Mouse (Mus musculus): ENCODE measurements at regions not wholly inside any gene's neighbourhood (a gene's known extent, or its start where the extent isn't known, plus 50 kb on each side); places are given as distances from the start of the nearest gene placed in this dataset.
A peak's percentile ranks its signal among the peaks of the same experiment; 100 is the strongest.

DNA sequence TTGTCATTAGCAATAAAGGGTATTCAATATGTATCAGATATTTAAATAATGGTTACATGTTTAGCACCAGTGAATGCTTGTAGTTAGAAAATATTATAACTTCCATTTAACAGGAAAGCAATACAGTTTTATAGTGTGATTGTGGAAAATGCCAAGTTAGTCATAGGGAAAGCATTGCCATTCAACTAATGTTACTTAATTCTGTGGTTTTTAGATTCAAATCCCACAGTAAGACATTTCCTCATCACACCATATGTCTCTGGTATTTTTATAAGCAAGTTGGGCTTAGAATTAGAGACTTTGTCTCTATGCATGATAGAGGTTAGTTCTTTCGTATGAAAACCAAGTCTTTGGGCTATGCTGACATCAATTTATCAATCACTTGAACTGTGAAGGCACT lies 133.0 kb downstream of the Prr30 start:
- Histone ChIP-seq H3K4me3 (replicated peaks; ENCODE audit: low read depth, low read length) (no peak overlapping the region), H3K9ac (replicated peaks; ENCODE audit: low read length) (no peak overlapping the region), H3K9me3 (ENCODE audit: control insufficient read depth, low read length) (no peaks in the 10 kb centered on the region), H3K36me3 (ENCODE audit: control insufficient read depth, insufficient read depth, low read length) (no peaks in the 10 kb centered on the region), H3K27ac (replicated peaks; ENCODE audit: low read depth, low read length) (no peak overlapping the region), H3K4me2 (ENCODE audit: low read length) (no peak overlapping the region), H3K27me3 (ENCODE audit: control insufficient read depth, insufficient read depth, low read length) (no peaks in the 10 kb centered on the region), H3K4me1 (ENCODE audit: control insufficient read depth, insufficient read depth, low read length) (no peaks in the 10 kb centered on the region)
- DNase-seq (no peak), ATAC-seq (ENCODE audit: low FRiP score, low TSS enrichment) (no peak)
- 77% methylated on average over 1 of the region's 1 CpGs for WGBS

DNA sequence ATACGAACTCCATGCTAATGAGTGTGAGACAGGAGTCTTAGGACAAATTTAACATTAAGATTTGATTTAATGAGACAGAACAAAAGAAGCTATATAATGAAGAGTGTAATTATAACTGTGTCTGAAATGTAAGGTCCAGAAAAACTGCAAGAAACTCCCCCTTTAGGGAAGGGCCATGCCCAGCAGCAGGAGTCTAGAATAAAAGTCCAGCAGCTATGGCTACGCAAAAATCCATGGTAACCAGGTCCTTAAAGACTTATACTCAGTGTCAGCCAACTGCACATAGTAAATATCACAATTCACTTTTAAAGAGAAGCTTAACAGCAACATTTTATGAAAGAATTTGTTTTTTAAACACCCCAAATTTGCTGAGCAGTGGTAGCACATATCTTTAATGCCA lies 143.3 kb downstream of the Prr30 start:
- 89% methylated on average over 2 of the region's 2 CpGs for WGBS
- ATAC-seq (ENCODE audit: low FRiP score, low TSS enrichment) (no peak), DNase-seq (no peak)
- Histone ChIP-seq H3K4me2 (ENCODE audit: low read length) (no peak overlapping the region), H3K27ac (replicated peaks; ENCODE audit: low read depth, low read length) (no peak overlapping the region), H3K9ac (replicated peaks; ENCODE audit: low read length) (no peak overlapping the region), H3K36me3 (ENCODE audit: control insufficient read depth, insufficient read depth, low read length) (no peaks in the 10 kb centered on the region), H3K9me3 (ENCODE audit: control insufficient read depth, low read length) (no peaks in the 10 kb centered on the region), H3K4me1 (ENCODE audit: control insufficient read depth, insufficient read depth, low read length) (no peaks in the 10 kb centered on the region), H3K27me3 (ENCODE audit: control insufficient read depth, insufficient read depth, low read length) (no peaks in the 10 kb centered on the region), H3K4me3 (replicated peaks; ENCODE audit: low read depth, low read length) (no peak overlapping the region)

DNA sequence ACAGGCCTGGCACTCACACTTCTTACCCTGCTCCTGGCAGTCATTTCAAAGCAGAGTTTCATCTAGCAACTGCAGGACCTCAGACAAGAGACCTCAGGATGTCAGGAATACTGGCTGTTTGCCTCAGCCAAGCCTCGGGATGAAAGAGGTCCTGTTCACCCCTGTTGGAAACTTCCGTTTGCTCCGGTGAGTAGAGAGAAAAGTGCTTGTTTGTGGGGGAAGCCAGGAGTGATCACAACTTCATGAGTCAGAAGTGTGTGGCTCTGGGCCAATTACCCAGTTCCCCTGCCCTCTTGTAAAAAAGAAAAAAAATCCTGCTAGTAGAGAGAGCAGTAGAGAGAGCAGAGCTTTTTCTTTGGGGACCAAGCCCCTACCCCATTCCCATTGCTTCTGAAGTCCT lies 144.2 kb downstream of the Prr30 start:
- H3K9ac ChIP-seq (replicated peaks; ENCODE audit: low read length), result no peak overlapping the region
- WGBS, result 43% methylated on average over 3 of the region's 3 CpGs
- no peak overlapping the region for H3K4me2 ChIP-seq (ENCODE audit: low read length)
- H3K36me3 ChIP-seq (ENCODE audit: control insufficient read depth, insufficient read depth, low read length), result no peaks in the 10 kb centered on the region
- no peak overlapping the region for H3K27ac ChIP-seq (replicated peaks; ENCODE audit: low read depth, low read length)
- no peak overlapping the region for H3K4me3 ChIP-seq (replicated peaks; ENCODE audit: low read depth, low read length)
- ATAC-seq (ENCODE audit: low FRiP score, low TSS enrichment), result no peak
- DNase-seq, result peak; percentile 44
- H3K9me3 ChIP-seq (ENCODE audit: control insufficient read depth, low read length), result no peaks in the 10 kb centered on the region
- no peaks in the 10 kb centered on the region for H3K27me3 ChIP-seq (ENCODE audit: control insufficient read depth, insufficient read depth, low read length)
- H3K4me1 ChIP-seq (ENCODE audit: control insufficient read depth, insufficient read depth, low read length), result no peaks in the 10 kb centered on the region

- H3K9me3 ChIP-seq (ENCODE audit: control insufficient read depth, low read length), result no peaks in the 10 kb centered on the region
- H3K4me3 ChIP-seq (replicated peaks; ENCODE audit: low read depth, low read length), result no peak overlapping the region
- no peaks in the 10 kb centered on the region for H3K4me1 ChIP-seq (ENCODE audit: control insufficient read depth, insufficient read depth, low read length)
- H3K27ac ChIP-seq (replicated peaks; ENCODE audit: low read depth, low read length), result no peak overlapping the region
- ATAC-seq (ENCODE audit: low FRiP score, low TSS enrichment), result no peak
- WGBS, result 75% methylated on average over 4 of the region's 4 CpGs
- no peak overlapping the region for H3K4me2 ChIP-seq (ENCODE audit: low read length)
- no peak overlapping the region for H3K9ac ChIP-seq (replicated peaks; ENCODE audit: low read length)
- no peaks in the 10 kb centered on the region for H3K27me3 ChIP-seq (ENCODE audit: control insufficient read depth, insufficient read depth, low read length)
- peak; percentile 31 for DNase-seq
- no peaks in the 10 kb centered on the region for H3K36me3 ChIP-seq (ENCODE audit: control insufficient read depth, insufficient read depth, low read length)
Observed at GRCm38 (mm10) chr14:101054786-101055185, 145.3 kb downstream of the Prr30 start.

GRCm38 (mm10) chr14:101052760-101053159 lies 147.4 kb downstream of the Prr30 start:
- no peaks in the 10 kb centered on the region for H3K9me3 ChIP-seq (ENCODE audit: control insufficient read depth, low read length)
- no peaks in the 10 kb centered on the region for H3K36me3 ChIP-seq (ENCODE audit: control insufficient read depth, insufficient read depth, low read length)
- no peaks in the 10 kb centered on the region for H3K4me1 ChIP-seq (ENCODE audit: control insufficient read depth, insufficient read depth, low read length)
- H3K27me3 ChIP-seq (ENCODE audit: control insufficient read depth, insufficient read depth, low read length), result no peaks in the 10 kb centered on the region
- peak; percentile 29 for DNase-seq
- H3K27ac ChIP-seq (replicated peaks; ENCODE audit: low read depth, low read length), result no peak overlapping the region
- no peak overlapping the region for H3K9ac ChIP-seq (replicated peaks; ENCODE audit: low read length)
- WGBS, result 47% methylated on average over 2 of the region's 2 CpGs
- no peak for ATAC-seq (ENCODE audit: low FRiP score, low TSS enrichment)
- H3K4me2 ChIP-seq (ENCODE audit: low read length), result no peak overlapping the region
- H3K4me3 ChIP-seq (replicated peaks; ENCODE audit: low read depth, low read length), result no peak overlapping the region

GRCm38 (mm10) chr14:101050212-101050611 lies 149.9 kb downstream of the Prr30 start:
- no peak overlapping the region for H3K9ac ChIP-seq (replicated peaks; ENCODE audit: low read length)
- ATAC-seq (ENCODE audit: low FRiP score, low TSS enrichment) (no peak), DNase-seq (no peak)
- no peaks in the 10 kb centered on the region for H3K4me1 ChIP-seq (ENCODE audit: control insufficient read depth, insufficient read depth, low read length)
- no peaks in the 10 kb centered on the region for H3K36me3 ChIP-seq (ENCODE audit: control insufficient read depth, insufficient read depth, low read length)
- H3K4me3 ChIP-seq (replicated peaks; ENCODE audit: low read depth, low read length), result no peak overlapping the region
- H3K27me3 ChIP-seq (ENCODE audit: control insufficient read depth, insufficient read depth, low read length), result no peaks in the 10 kb centered on the region
- no peak overlapping the region for H3K4me2 ChIP-seq (ENCODE audit: low read length)
- no peak overlapping the region for H3K27ac ChIP-seq (replicated peaks; ENCODE audit: low read depth, low read length)
- no peaks in the 10 kb centered on the region for H3K9me3 ChIP-seq (ENCODE audit: control insufficient read depth, low read length)
- 88% methylated on average over 2 of the region's 2 CpGs for WGBS

GRCm38 (mm10) chr14:101049664-101050203 lies 150.4 kb downstream of the Prr30 start:
- H3K9ac ChIP-seq (replicated peaks; ENCODE audit: low read length), result no peak overlapping the region
- H3K4me3 ChIP-seq (replicated peaks; ENCODE audit: low read depth, low read length), result no peak overlapping the region
- no peaks in the 10 kb centered on the region for H3K36me3 ChIP-seq (ENCODE audit: control insufficient read depth, insufficient read depth, low read length)
- H3K27ac ChIP-seq (replicated peaks; ENCODE audit: low read depth, low read length), result no peak overlapping the region
- H3K9me3 ChIP-seq (ENCODE audit: control insufficient read depth, low read length), result no peaks in the 10 kb centered on the region
- no peak overlapping the region for H3K4me2 ChIP-seq (ENCODE audit: low read length)
- no peaks in the 10 kb centered on the region for H3K27me3 ChIP-seq (ENCODE audit: control insufficient read depth, insufficient read depth, low read length)
- no peak for ATAC-seq (ENCODE audit: low FRiP score, low TSS enrichment)
- no peak for DNase-seq
- WGBS, result 91% methylated on average over 4 of the region's 4 CpGs
- H3K4me1 ChIP-seq (ENCODE audit: control insufficient read depth, insufficient read depth, low read length), result no peaks in the 10 kb centered on the region

GRCm38 (mm10) chr14:101043494-101043893 lies 156.6 kb downstream of the Prr30 start:
- H3K4me1 ChIP-seq (ENCODE audit: control insufficient read depth, insufficient read depth, low read length), result no peaks in the 10 kb centered on the region
- H3K9ac ChIP-seq (replicated peaks; ENCODE audit: low read length), result no peak overlapping the region
- H3K9me3 ChIP-seq (ENCODE audit: control insufficient read depth, low read length), result no peaks in the 10 kb centered on the region
- no peak overlapping the region for H3K4me3 ChIP-seq (replicated peaks; ENCODE audit: low read depth, low read length)
- 84% methylated on average over 4 of the region's 4 CpGs for WGBS
- no peaks in the 10 kb centered on the region for H3K36me3 ChIP-seq (ENCODE audit: control insufficient read depth, insufficient read depth, low read length)
- no peak overlapping the region for H3K27ac ChIP-seq (replicated peaks; ENCODE audit: low read depth, low read length)
- H3K4me2 ChIP-seq (ENCODE audit: low read length), result no peak overlapping the region
- ATAC-seq (ENCODE audit: low FRiP score, low TSS enrichment) (no peak), DNase-seq (no peak)
- no peaks in the 10 kb centered on the region for H3K27me3 ChIP-seq (ENCODE audit: control insufficient read depth, insufficient read depth, low read length)

GRCm38 (mm10) chr14:101001070-101001469 lies 199.1 kb downstream of the Prr30 start:
- WGBS, result 78% methylated on average over 1 of the region's 1 CpGs

More at GRCm38 (mm10) chr14:101001070-101001469, 199.1 kb downstream of the Prr30 start:
- H3K4me2 ChIP-seq (ENCODE audit: low read length), result no peak overlapping the region
- H3K36me3 ChIP-seq (ENCODE audit: control insufficient read depth, insufficient read depth, low read length), result no peaks in the 10 kb centered on the region
- H3K4me1 ChIP-seq (ENCODE audit: control insufficient read depth, insufficient read depth, low read length), result no peaks in the 10 kb centered on the region
- H3K9me3 ChIP-seq (ENCODE audit: control insufficient read depth, low read length), result no peaks in the 10 kb centered on the region
- H3K4me3 ChIP-seq (replicated peaks; ENCODE audit: low read depth, low read length), result no peak overlapping the region
- ATAC-seq (ENCODE audit: low FRiP score, low TSS enrichment) (no peak), DNase-seq (no peak)
- H3K9ac ChIP-seq (replicated peaks; ENCODE audit: low read length), result no peak overlapping the region
- no peak overlapping the region for H3K27ac ChIP-seq (replicated peaks; ENCODE audit: low read depth, low read length)
- no peaks in the 10 kb centered on the region for H3K27me3 ChIP-seq (ENCODE audit: control insufficient read depth, insufficient read depth, low read length)
